Mouse (Mus musculus) E14TG2a.4 (cell line): ENCODE data around the gene Rgs13.

Experiments used
- CTCF ChIP-seq: conservative IDR thresholded peaks from 2 replicates; pipeline ENCODE4 v1.5.1; 2014; ENCODE audit warnings: low read length
- NANOG ChIP-seq: IDR thresholded peaks from 2 replicates; pipeline ENCODE4 v1.6.1; 2014; ENCODE audit warnings: borderline replicate concordance, low read length, mixed read lengths
- POU5F1 ChIP-seq: IDR thresholded peaks from 2 replicates; pipeline ENCODE4 v1.6.1; 2014; ENCODE audit warnings: low read length, borderline replicate concordance

- TF ChIP-seq NANOG (no peak), CTCF (no peak), POU5F1 (no peak)
Measured at GRCm38 (mm10) chr1:144173568-144174036, 3.6 kb downstream of the Rgs13 start.
